7 mouse cellular contexts compared by ENCODE assay signal in the genomic region with DNA sequence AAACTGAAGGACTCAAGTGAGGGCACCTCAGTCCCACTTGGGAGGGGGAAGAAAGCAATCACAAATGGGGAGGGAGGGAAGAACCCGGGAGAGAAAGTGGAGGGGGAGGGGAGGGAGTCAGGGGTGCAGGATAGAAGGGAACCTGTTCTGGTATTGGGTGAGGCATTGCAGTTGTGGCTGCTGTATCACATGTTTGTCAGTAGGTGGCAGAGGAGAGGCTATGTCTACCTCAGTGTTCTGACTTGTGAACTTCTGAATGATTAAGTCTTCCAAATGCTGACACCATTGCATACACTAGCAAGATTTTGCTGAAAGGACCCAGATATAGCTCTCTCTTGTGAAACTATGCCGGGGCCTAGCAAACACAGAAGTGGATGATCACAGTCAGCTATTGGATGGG. TPM values are rescaled to one million over a fixed set of nuclear protein-coding genes. Genes with fewer than 3 reads are reported as not detected.
DNase-seq lines count a peak whose midpoint lies in the region; ATAC-seq and TF ChIP-seq lines count a peak whose summit lies in the region.
"Not testable (repeated sequence)": the region's sequence is repeated elsewhere in the genome, so short reads cannot be mapped to it uniquely, and the experiment has no call there.

No protein-coding gene starts in this region.

- WGBS in kidney, adult 2 months, result 77% methylated on average over 2 of the region's 2 CpGs
- 68% methylated on average over 2 of the region's 2 CpGs for WGBS in lung, adult 2 months

- H3K36me3 ChIP-seq in E14TG2a.4 (ENCODE audit: insufficient read depth, low read length); kidney, adult 2 months (ENCODE audit: control insufficient read depth, insufficient read depth, low read length); splenic B cell, adult 2 months (ENCODE audit: control insufficient read depth, insufficient read depth, low read length, poor library complexity, severe bottlenecking): not testable (repeated sequence)

- not testable (repeated sequence) for H3K4me1 ChIP-seq in E14TG2a.4 (replicated peaks; ENCODE audit: low read depth, low read length); kidney, adult 2 months (ENCODE audit: control insufficient read depth, insufficient read depth, low read length); lung, adult 2 months (ENCODE audit: control insufficient read depth, insufficient read depth, low read length)

- H3K27me3 ChIP-seq in E14TG2a.4 (ENCODE audit: insufficient read depth, low read length); kidney, adult 2 months (replicated peaks; ENCODE audit: control insufficient read depth, insufficient read depth, low read length); splenic B cell, adult 2 months (ENCODE audit: control insufficient read depth, insufficient read depth, low read length, poor library complexity, severe bottlenecking): not testable (repeated sequence)

- not testable (repeated sequence) for TF ChIP-seq POLR2A in kidney, adult 2 months (IDR thresholded peaks at IDR 0.05; ENCODE audit: low read depth, low read length); lung, adult 2 months (IDR thresholded peaks at IDR 0.05; ENCODE audit: borderline replicate concordance, extremely low read depth, low read depth, low read length)

- DNase-seq in NIH3T3 (ENCODE audit: low read depth), result peak; percentile 25
- DNase-seq in c-Kit-positive CD71-negative TER-119-negative erythroid progenitor cells, embryonic 14.5 days (ENCODE audit: low read depth), result peak; percentile 2
- not testable (repeated sequence) for DNase-seq in kidney, adult 2 months; lung, adult 2 months
- peak; percentile 1 for DNase-seq in splenic B cell, adult 2 months (ENCODE audit: low read depth, low spot score)

- H3K27ac ChIP-seq in kidney, adult 2 months (ENCODE audit: insufficient read depth, low read depth, low read length), result not testable (repeated sequence)

- ATAC-seq in granulocyte monocyte progenitor cell, adult 5-6 weeks (replicated peaks; ENCODE audit: poor library complexity, severe bottlenecking), result peak; percentile 67; the same call in 1 of the 2 replicates

- TF ChIP-seq CTCF in E14TG2a.4 (conservative IDR thresholded peaks at IDR 0.05; ENCODE audit: low read length), result peak; percentile 47
- peak; percentile 18; the same call in 1 of the 2 replicates for TF ChIP-seq CTCF in kidney, adult 2 months (conservative IDR thresholded peaks at IDR 0.05; ENCODE audit: insufficient read depth, insufficient read length, low read depth, low read length)
- 0 out of 2 replicates have a peak, but pooled peaks have one; percentile 8 for TF ChIP-seq CTCF in lung, adult 2 months (IDR thresholded peaks at IDR 0.05; ENCODE audit: insufficient read depth, low read length)

- H3K9me3 ChIP-seq in E14TG2a.4 (ENCODE audit: low read length), result not testable (repeated sequence)

- H3K4me3 ChIP-seq in E14TG2a.4 (replicated peaks; ENCODE audit: low read length); kidney, adult 2 months (ENCODE audit: insufficient read depth, low read depth, low read length); lung, adult 2 months (replicated peaks; ENCODE audit: extremely low read depth, low read depth, low read length): not testable (repeated sequence)

RNA-seq across cellular contexts. Expression of a gene that starts 32.6 kb away (rescaled TPM):
- total RNA-seq in granulocyte monocyte progenitor cell, adult 5-6 weeks (2014; fragmentation: Nextera tagmentation), result 19.1 and 26.0 TPM in 2 replicates
- total RNA-seq in granulocyte monocyte progenitor cell, adult 5-6 weeks (2017), result 41.8 and 49.1 TPM in 2 replicates
- 20.5 and 23.6 TPM in 2 replicates for polyA plus RNA-seq in kidney, adult 2 months (2012; rRNA removed)
- 16.4 and 33.0 TPM in 2 replicates for polyA plus RNA-seq in lung, adult 2 months (2012; rRNA removed)
